Mouse (Mus musculus): ENCODE results near the gene Ppp1r9b. TPM values are rescaled to one million over a fixed set of nuclear protein-coding genes. Genes with fewer than 3 reads are reported as not detected.
A peak's percentile ranks its signal among the peaks of the same experiment; 100 is the strongest.

Ppp1r9b gene
- polyA plus RNA-seq, 1 experiment from 2014 or later, result 12.4 TPM

GRCm38 (mm10) chr11:95022237-95022992 is 31.6 kb downstream of the Ppp1r9b start:
- H3K4me1 ChIP-seq (ENCODE audit: control insufficient read depth, insufficient read depth, low read length), result no peaks in the 10 kb centered on the region
- H3K9me3 ChIP-seq (ENCODE audit: control insufficient read depth, low read length), result no peaks in the 10 kb centered on the region
- no peak overlapping the region for H3K4me2 ChIP-seq
- no peak overlapping the region for H3K27ac ChIP-seq (ENCODE audit: low read depth, low read length)
- no peak for DNase-seq (ENCODE audit: low spot score, missing footprints)
- no peaks in the 10 kb centered on the region for H3K27me3 ChIP-seq (ENCODE audit: control insufficient read depth, insufficient read depth, low read length)
- no peak for ATAC-seq (ENCODE audit: low FRiP score)
- no peak overlapping the region for H3K9ac ChIP-seq (ENCODE audit: low read length)
- 81% methylated on average over 10 of the region's 10 CpGs for WGBS
- H3K36me3 ChIP-seq (ENCODE audit: control insufficient read depth, insufficient read depth, low read length), result peaks cover 34% of the 10 kb centered on the region
- no peak overlapping the region for H3K4me3 ChIP-seq (ENCODE audit: low read depth, low read length)

GRCm38 (mm10) chr11:95023481-95023880 is 32.6 kb downstream of the Ppp1r9b start:
- 94% methylated on average over 9 of the region's 9 CpGs for WGBS
- ATAC-seq (ENCODE audit: low FRiP score), result no peak
- no peak overlapping the region for H3K27ac ChIP-seq (ENCODE audit: low read depth, low read length)
- H3K9ac ChIP-seq (ENCODE audit: low read length), result no peak overlapping the region
- no peaks in the 10 kb centered on the region for H3K9me3 ChIP-seq (ENCODE audit: control insufficient read depth, low read length)
- H3K4me1 ChIP-seq (ENCODE audit: control insufficient read depth, insufficient read depth, low read length), result no peaks in the 10 kb centered on the region
- no peak overlapping the region for H3K4me2 ChIP-seq
- no peak overlapping the region for H3K4me3 ChIP-seq (ENCODE audit: low read depth, low read length)
- no peaks in the 10 kb centered on the region for H3K27me3 ChIP-seq (ENCODE audit: control insufficient read depth, insufficient read depth, low read length)
- no peak for DNase-seq (ENCODE audit: low spot score, missing footprints)
- H3K36me3 ChIP-seq (ENCODE audit: control insufficient read depth, insufficient read depth, low read length), result peaks cover 34% of the 10 kb centered on the region

DNA sequence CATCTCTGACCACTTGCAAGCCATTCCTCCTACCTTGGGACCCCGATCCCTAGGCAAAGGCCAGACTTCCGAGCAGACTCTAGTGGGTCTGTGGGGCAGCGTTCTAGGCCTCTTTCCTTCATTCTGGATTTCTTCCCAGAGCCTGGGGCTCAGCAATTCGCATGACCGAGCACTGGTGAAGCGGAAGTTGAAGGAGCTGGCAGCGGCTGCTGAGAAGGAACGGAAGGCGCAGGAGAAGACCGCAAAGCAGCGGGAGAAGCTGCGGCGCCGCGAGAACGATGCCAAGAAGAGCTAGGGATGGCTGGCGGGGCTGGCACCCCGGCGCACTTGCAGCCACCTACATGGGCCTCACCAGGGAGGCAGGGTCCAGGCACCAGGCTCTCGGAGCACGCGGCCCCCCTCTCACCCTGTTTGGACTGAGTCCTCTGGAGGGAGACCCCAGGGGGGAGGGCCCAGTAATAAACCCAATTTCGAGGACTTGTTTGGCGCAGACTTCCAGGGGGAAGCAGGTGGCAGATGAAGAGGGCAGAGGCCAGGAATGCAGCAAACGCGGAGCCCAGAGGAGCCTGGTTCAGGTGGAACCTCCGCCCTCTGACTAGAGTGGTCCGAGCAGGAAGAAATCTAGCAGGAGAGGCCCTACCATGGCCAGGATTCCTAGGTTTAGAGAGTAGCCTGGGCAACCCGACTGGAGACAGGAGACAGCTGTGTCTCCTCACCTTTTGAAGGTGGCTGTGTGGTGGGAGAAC is 33.8 kb downstream of the Ppp1r9b start:
- Histone ChIP-seq H3K4me1 (ENCODE audit: control insufficient read depth, insufficient read depth, low read length) (no peaks in the 10 kb centered on the region), H3K27me3 (ENCODE audit: control insufficient read depth, insufficient read depth, low read length) (no peaks in the 10 kb centered on the region), H3K27ac (ENCODE audit: low read depth, low read length) (no peak overlapping the region), H3K9ac (ENCODE audit: low read length) (no peak overlapping the region), H3K36me3 (ENCODE audit: control insufficient read depth, insufficient read depth, low read length) (peaks cover 32% of the 10 kb centered on the region), H3K9me3 (ENCODE audit: control insufficient read depth, low read length) (no peaks in the 10 kb centered on the region), H3K4me2 (no peak overlapping the region), H3K4me3 (ENCODE audit: low read depth, low read length) (no peak overlapping the region)
- 64% methylated on average over 29 of the region's 29 CpGs for WGBS
- ATAC-seq (ENCODE audit: low FRiP score) (no peak), DNase-seq (ENCODE audit: low spot score, missing footprints) (no peak)

- Histone ChIP-seq H3K4me2 (no peak overlapping the region), H3K27me3 (ENCODE audit: control insufficient read depth, insufficient read depth, low read length) (no peaks in the 10 kb centered on the region), H3K4me1 (ENCODE audit: control insufficient read depth, insufficient read depth, low read length) (no peaks in the 10 kb centered on the region), H3K4me3 (ENCODE audit: low read depth, low read length) (no peak overlapping the region), H3K36me3 (ENCODE audit: control insufficient read depth, insufficient read depth, low read length) (peaks cover 32% of the 10 kb centered on the region), H3K9ac (ENCODE audit: low read length) (no peak overlapping the region), H3K9me3 (ENCODE audit: control insufficient read depth, low read length) (no peaks in the 10 kb centered on the region), H3K27ac (ENCODE audit: low read depth, low read length) (no peak overlapping the region)
- DNase-seq (ENCODE audit: low spot score, missing footprints), result no peak
- 88% methylated on average over 11 of the region's 11 CpGs for WGBS
- ATAC-seq (ENCODE audit: low FRiP score), result 0 out of 2 replicates have a peak, but pooled peaks have one; percentile 6
These were observed 34.6 kb downstream of the Ppp1r9b start for GRCm38 (mm10) chr11:95025227-95026012.

- H3K27ac ChIP-seq (ENCODE audit: low read depth, low read length), result no peak overlapping the region
- no peaks in the 10 kb centered on the region for H3K27me3 ChIP-seq (ENCODE audit: control insufficient read depth, insufficient read depth, low read length)
- no peaks in the 10 kb centered on the region for H3K9me3 ChIP-seq (ENCODE audit: control insufficient read depth, low read length)
- WGBS, result 77% methylated on average over 6 of the region's 6 CpGs
- H3K4me3 ChIP-seq (ENCODE audit: low read depth, low read length), result no peak overlapping the region
- H3K4me1 ChIP-seq (ENCODE audit: control insufficient read depth, insufficient read depth, low read length), result no peaks in the 10 kb centered on the region
- DNase-seq (ENCODE audit: low spot score, missing footprints) (no peak), ATAC-seq (ENCODE audit: low FRiP score) (peak; percentile 39; the same call in 1 of the 2 replicates)
- no peak overlapping the region for H3K4me2 ChIP-seq
- no peak overlapping the region for H3K9ac ChIP-seq (ENCODE audit: low read length)
- peaks cover 30% of the 10 kb centered on the region for H3K36me3 ChIP-seq (ENCODE audit: control insufficient read depth, insufficient read depth, low read length)
These were observed 35.3 kb downstream of the Ppp1r9b start for GRCm38 (mm10) chr11:95026090-95026542.

- Histone ChIP-seq H3K4me3 (ENCODE audit: low read depth, low read length) (no peak overlapping the region), H3K27me3 (ENCODE audit: control insufficient read depth, insufficient read depth, low read length) (no peaks in the 10 kb centered on the region), H3K9ac (ENCODE audit: low read length) (no peak overlapping the region), H3K36me3 (ENCODE audit: control insufficient read depth, insufficient read depth, low read length) (peaks cover 24% of the 10 kb centered on the region), H3K4me2 (no peak overlapping the region), H3K27ac (ENCODE audit: low read depth, low read length) (no peak overlapping the region), H3K9me3 (ENCODE audit: control insufficient read depth, low read length) (no peaks in the 10 kb centered on the region), H3K4me1 (ENCODE audit: control insufficient read depth, insufficient read depth, low read length) (no peaks in the 10 kb centered on the region)
- ATAC-seq (ENCODE audit: low FRiP score) (no peak), DNase-seq (ENCODE audit: low spot score, missing footprints) (no peak)
- 83% methylated on average over 6 of the region's 6 CpGs for WGBS
These were observed 36.0 kb downstream of the Ppp1r9b start for GRCm38 (mm10) chr11:95026849-95027248.

DNA sequence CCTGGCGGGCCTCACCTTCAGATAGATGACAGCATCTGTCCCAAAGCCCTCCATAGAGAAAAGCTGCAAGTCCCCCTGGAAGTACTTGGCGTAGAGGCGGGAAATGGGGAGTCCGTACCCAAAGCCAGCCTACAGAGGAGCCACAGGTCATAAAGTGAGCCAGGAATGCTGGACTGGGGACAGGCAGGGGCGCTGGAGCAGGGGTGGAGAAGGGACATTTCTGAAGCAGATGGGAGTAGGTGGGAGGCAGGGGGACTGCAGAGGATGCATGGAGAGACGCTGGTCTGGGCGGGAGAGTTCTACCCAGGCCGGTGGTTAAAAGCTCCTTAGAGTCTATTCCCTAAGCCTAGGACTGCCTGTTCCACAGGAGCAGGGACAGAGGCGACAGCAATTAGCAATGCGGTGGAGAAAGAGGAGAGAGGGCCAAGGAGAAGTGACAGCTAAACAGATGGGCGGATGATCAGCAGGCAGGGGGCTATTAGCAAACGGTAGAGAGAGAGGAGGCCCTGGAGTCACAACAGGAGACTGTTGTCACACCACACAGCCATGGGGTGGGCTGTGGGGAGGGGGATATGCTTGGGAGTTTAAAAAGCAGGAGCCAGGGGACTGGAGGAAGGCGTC is 37.1 kb downstream of the Ppp1r9b start:
- no peak overlapping the region for H3K4me2 ChIP-seq

GRCm38 (mm10) chr11:95032945-95033344 is 42.1 kb downstream of the Ppp1r9b start:
- Histone ChIP-seq H3K4me1 (ENCODE audit: control insufficient read depth, insufficient read depth, low read length) (no peaks in the 10 kb centered on the region; the same call in 1 of the 2 replicates), H3K4me2 (no peak overlapping the region), H3K9ac (ENCODE audit: low read length) (no peak overlapping the region), H3K27me3 (ENCODE audit: control insufficient read depth, insufficient read depth, low read length) (no peaks in the 10 kb centered on the region), H3K9me3 (ENCODE audit: control insufficient read depth, low read length) (no peaks in the 10 kb centered on the region), H3K4me3 (ENCODE audit: low read depth, low read length) (no peak overlapping the region), H3K36me3 (ENCODE audit: control insufficient read depth, insufficient read depth, low read length) (no peaks in the 10 kb centered on the region), H3K27ac (ENCODE audit: low read depth, low read length) (no peak overlapping the region)
- WGBS, result 42% methylated on average over 6 of the region's 6 CpGs
- no peak for ATAC-seq (ENCODE audit: low FRiP score)
- DNase-seq (ENCODE audit: low spot score, missing footprints), result no peak

More for the DNA sequence above, 37.1 kb downstream of the Ppp1r9b start:
- DNase-seq (ENCODE audit: low spot score, missing footprints) (no peak), ATAC-seq (ENCODE audit: low FRiP score) (no peak)
- no peaks in the 10 kb centered on the region for H3K27me3 ChIP-seq (ENCODE audit: control insufficient read depth, insufficient read depth, low read length)
- H3K36me3 ChIP-seq (ENCODE audit: control insufficient read depth, insufficient read depth, low read length), result peaks cover 14% of the 10 kb centered on the region
- no peak overlapping the region; the same call in 1 of the 2 replicates for H3K27ac ChIP-seq (ENCODE audit: low read depth, low read length)
- no peak overlapping the region for H3K9ac ChIP-seq (ENCODE audit: low read length)
- H3K4me1 ChIP-seq (ENCODE audit: control insufficient read depth, insufficient read depth, low read length), result no peaks in the 10 kb centered on the region
- H3K4me3 ChIP-seq (ENCODE audit: low read depth, low read length), result no peak overlapping the region
- H3K9me3 ChIP-seq (ENCODE audit: control insufficient read depth, low read length), result no peaks in the 10 kb centered on the region
- 42% methylated on average over 13 of the region's 13 CpGs for WGBS
